Mouse (Mus musculus) olfactory bulb, adult 2 months (tissue): ENCODE measurements around the gene Tssc4.

ENCODE experiments used
- CTCF ChIP-seq: fragments of 200-500 bp; IDR thresholded peaks from 2 replicates; pipeline ENCODE4 v1.5.1; 2012; ENCODE audit warnings: low read depth, mild to moderate bottlenecking, low read length, moderate library complexity; ENCODE audit not compliant: insufficient read depth
- POLR2A ChIP-seq: fragments of 200-500 bp; IDR thresholded peaks from 2 replicates; pipeline ENCODE4 v1.6.1; 2012; ENCODE audit warnings: mild to moderate bottlenecking, low read depth, low read length, moderate library complexity; ENCODE audit not compliant: insufficient read depth

- TF ChIP-seq CTCF (no peak), POLR2A (no peak)
These were observed 27.8 kb upstream of the Tssc4 start for GRCm38 (mm10) chr7:143041138-143041822.
